Mouse (Mus musculus) heart, adult 18-20 months (tissue): ENCODE measurements around the gene Fam13c. TPM values are rescaled to one million over a fixed set of nuclear protein-coding genes. Genes with fewer than 3 reads are reported as not detected.

ENCODE experiments used
- DNase-seq, 2 experiments: peaks; one replicate each; pipeline ENCODE4 v3.0.0; 2021 to 2022; ENCODE audit warnings: mixed read lengths in 1 of 2
- total RNA-seq, 2 experiments: library from RNA; stranded (reverse); gene quantifications; 2 replicates each; pipeline ENCODE4 v1.2.3; 2021

Fam13c gene
- total RNA-seq, 2 experiments from 2014 or later = 3.9 to 5.3 TPM

GRCm38 (mm10) chr10:70520143-70521131 lies 80.2 kb downstream of the Fam13c start:
- peak; percentile 68 to 69 for DNase-seq

GRCm38 (mm10) chr10:70521379-70521778 lies 81.1 kb downstream of the Fam13c start:
- peak in 1 of 2 experiments; percentile 23 for DNase-seq

- DNase-seq = peak; percentile 23 to 33
These were observed 90.0 kb downstream of the Fam13c start for GRCm38 (mm10) chr10:70530185-70530823.

- no peak for DNase-seq
These were observed 92.0 kb downstream of the Fam13c start for GRCm38 (mm10) chr10:70532249-70532648.

- DNase-seq = peak; percentile 40 to 42
These were observed 93.1 kb downstream of the Fam13c start for GRCm38 (mm10) chr10:70533301-70533781.

GRCm38 (mm10) chr10:70533986-70534385 lies 93.7 kb downstream of the Fam13c start:
- no peak for DNase-seq

- DNase-seq = no peak
These were observed 94.3 kb downstream of the Fam13c start for GRCm38 (mm10) chr10:70534571-70534970.

- no peak for DNase-seq
These were observed 95.1 kb downstream of the Fam13c start for GRCm38 (mm10) chr10:70535401-70535800.

GRCm38 (mm10) chr10:70537694-70538093 lies 97.4 kb downstream of the Fam13c start:
- DNase-seq = peak in 1 of 2 experiments; percentile 18

- no peak for DNase-seq
These were observed 99.0 kb downstream of the Fam13c start for GRCm38 (mm10) chr10:70539251-70539650.

- peak in 1 of 2 experiments; percentile 22 for DNase-seq
These were observed 100.3 kb downstream of the Fam13c start for GRCm38 (mm10) chr10:70540456-70541195.

- DNase-seq = no peak
These were observed 102.6 kb downstream of the Fam13c start for GRCm38 (mm10) chr10:70542857-70543256.

- DNase-seq = peak in 1 of 2 experiments; percentile 49
These were observed 112.2 kb downstream of the Fam13c start for GRCm38 (mm10) chr10:70552531-70552930.

- peak; percentile 57 to 88 for DNase-seq
These were observed 123.4 kb downstream of the Fam13c start for GRCm38 (mm10) chr10:70563636-70564035.

- DNase-seq = no peak
These were observed 141.4 kb downstream of the Fam13c start for GRCm38 (mm10) chr10:70581556-70582211.

- DNase-seq = no peak
These were observed 143.9 kb downstream of the Fam13c start for GRCm38 (mm10) chr10:70584171-70584570.

- DNase-seq = no peak
These were observed 146.7 kb downstream of the Fam13c start for GRCm38 (mm10) chr10:70586876-70587405.

- DNase-seq = peak; percentile 9 to 13
These were observed 153.7 kb downstream of the Fam13c start for GRCm38 (mm10) chr10:70594007-70594406.

- DNase-seq = peak in 1 of 2 experiments; percentile 41
These were observed 157.8 kb downstream of the Fam13c start for GRCm38 (mm10) chr10:70598081-70598515.

GRCm38 (mm10) chr10:70598516-70599125 lies 158.3 kb downstream of the Fam13c start:
- no peak for DNase-seq
